Mouse (Mus musculus) intestine, embryonic 16.5 days (tissue): ENCODE measurements at regions not wholly inside any gene's neighbourhood (a gene's known extent, or its start where the extent isn't known, plus 50 kb on each side); places are given as distances from the start of the nearest gene placed in this dataset.
A peak's percentile ranks its signal among the peaks of the same experiment; 100 is the strongest.

Experiments used
- ATAC-seq: fragments of 200-750 bp; cut with Nextera tagmentation; 2 replicates; pipeline ENCODE4 v1.8.0; 2017; ENCODE audit warnings: moderate TSS enrichment, moderate library complexity
- H3K27ac ChIP-seq: fragments of 300-500 bp; sonication (generic); 2 replicates; pipeline ENCODE4 v1.5.1; 2014; ENCODE audit warnings: mild to moderate bottlenecking, low read length
- H3K27me3 ChIP-seq: fragments of 300-500 bp; sonication (generic); replicated peaks from 2 replicates; pipeline ENCODE4 v1.6.1; 2014; ENCODE audit warnings: low read length, control low read depth, mixed read lengths; ENCODE audit not compliant: control insufficient read depth, insufficient read depth
- H3K36me3 ChIP-seq: fragments of 300-500 bp; sonication (generic); 2 replicates; pipeline ENCODE4 v1.6.1; 2014; ENCODE audit warnings: low read length, control low read depth; ENCODE audit not compliant: control insufficient read depth, insufficient read depth
- H3K4me1 ChIP-seq: fragments of 300-500 bp; sonication (generic); 2 replicates; pipeline ENCODE4 v1.6.1; 2014; ENCODE audit warnings: low read length, control low read depth, mixed read lengths; ENCODE audit not compliant: control insufficient read depth, insufficient read depth
- H3K4me2 ChIP-seq: fragments of 300-500 bp; sonication (generic); 2 replicates; pipeline ENCODE4 v1.6.1; 2014; ENCODE audit warnings: low read depth, low read length, control low read depth
- H3K4me3 ChIP-seq: fragments of 300-500 bp; sonication (generic); 2 replicates; pipeline ENCODE4 v1.5.1; 2014; ENCODE audit warnings: mild to moderate bottlenecking, low read length
- H3K9ac ChIP-seq: fragments of 300-500 bp; sonication (generic); 2 replicates; pipeline ENCODE4 v1.6.1; 2014; ENCODE audit warnings: low read depth, low read length
- H3K9me3 ChIP-seq: fragments of 300-500 bp; sonication (generic); 2 replicates; pipeline ENCODE4 v1.6.1; 2016; ENCODE audit warnings: low read length, control low read depth; ENCODE audit not compliant: control insufficient read depth
- WGBS: fragments of 180-500 bp; shearing (Covaris S2); extraction: QIAGEN DNeasy Blood & Tissue Kit; methylation state at CpG from one replicate; pipeline ENCODE4 v1.1.7; 2014; 5-methylcytosine and 5-hydroxymethylcytosine counted together

DNA sequence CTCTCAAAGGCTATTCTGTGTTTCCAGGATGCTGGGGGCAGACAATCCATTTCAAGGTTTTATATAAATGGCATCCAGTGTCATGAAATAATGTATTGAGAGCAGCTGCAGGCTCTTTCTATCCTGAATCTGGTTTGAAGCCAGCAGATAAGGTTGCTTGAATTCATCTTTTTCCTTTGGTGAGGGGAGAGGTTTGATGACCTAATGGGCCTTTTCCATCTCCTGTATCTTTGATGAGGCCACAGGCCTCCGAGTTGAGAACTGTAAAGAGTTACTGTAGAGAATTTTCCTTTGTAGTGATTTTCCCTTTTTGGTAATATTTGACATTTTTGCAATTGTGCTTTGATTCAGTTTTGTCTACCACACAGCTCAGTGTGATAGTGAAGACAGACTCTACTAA, 458.8 kb upstream of the 1700008P02Rik start:
- Histone ChIP-seq H3K4me3 (no peak overlapping the region), H3K4me2 (no peak overlapping the region), H3K9ac (no peak overlapping the region), H3K27ac (no peak overlapping the region), H3K4me1 (no peaks in the 10 kb centered on the region), H3K9me3 (no peaks in the 10 kb centered on the region), H3K27me3 (no peaks in the 10 kb centered on the region), H3K36me3 (no peaks in the 10 kb centered on the region)
- ATAC-seq = no peak
- WGBS = 62% methylated on average over 1 of the region's 1 CpGs

DNA sequence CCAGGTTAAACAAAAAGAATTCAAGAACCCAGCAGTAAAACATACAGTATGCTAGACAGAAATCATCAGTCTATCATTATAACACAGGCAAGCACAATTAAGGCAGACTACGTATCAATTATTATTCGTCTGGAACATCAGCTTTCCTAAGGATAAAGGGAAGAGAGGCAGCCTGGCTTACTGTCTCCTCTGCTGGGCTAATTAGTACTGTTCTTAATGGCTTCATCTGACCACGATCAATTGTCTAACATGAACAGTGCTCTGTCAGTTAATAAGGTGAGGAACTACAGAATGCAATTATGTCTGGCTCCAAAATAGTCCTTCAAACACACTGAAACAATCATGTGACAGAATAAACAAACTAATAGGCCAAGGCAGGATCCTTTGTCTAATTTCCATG, 456.6 kb upstream of the 1700008P02Rik start:
- WGBS = 75% methylated on average over 3 of the region's 3 CpGs
- Histone ChIP-seq H3K36me3 (no peaks in the 10 kb centered on the region), H3K9ac (no peak overlapping the region), H3K4me3 (no peak overlapping the region), H3K4me2 (no peak overlapping the region), H3K27ac (no peak overlapping the region), H3K27me3 (no peaks in the 10 kb centered on the region), H3K9me3 (no peaks in the 10 kb centered on the region), H3K4me1 (no peaks in the 10 kb centered on the region)
- no peak for ATAC-seq

DNA sequence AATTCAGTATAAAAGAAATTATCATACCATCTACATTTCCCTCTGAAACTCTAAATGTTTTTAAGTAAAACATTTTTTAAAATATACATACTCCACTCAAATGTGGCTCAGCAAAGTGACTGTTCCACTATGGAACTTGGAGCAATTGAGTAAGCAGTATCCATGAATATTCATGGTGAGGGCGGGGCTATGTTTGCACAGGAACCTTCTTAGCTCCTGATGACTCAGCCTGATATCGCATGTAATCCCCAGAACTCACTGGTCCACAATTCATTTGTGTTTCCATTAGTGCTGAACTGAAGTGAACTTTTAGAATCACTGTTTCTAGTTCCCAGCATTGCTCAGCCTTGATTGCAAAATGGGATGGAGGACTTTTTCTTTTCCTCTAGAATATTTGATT, 454.2 kb upstream of the 1700008P02Rik start:
- no peaks in the 10 kb centered on the region for H3K36me3 ChIP-seq
- no peaks in the 10 kb centered on the region for H3K9me3 ChIP-seq
- no peak overlapping the region for H3K4me2 ChIP-seq
- 54% methylated on average over 2 of the region's 2 CpGs for whole genome bisulfite sequencing
- no peak for ATAC-seq
- H3K9ac ChIP-seq = no peak overlapping the region
- H3K4me1 ChIP-seq = no peaks in the 10 kb centered on the region
- H3K27me3 ChIP-seq = no peaks in the 10 kb centered on the region
- no peak overlapping the region for H3K4me3 ChIP-seq
- H3K27ac ChIP-seq = no peak overlapping the region

DNA sequence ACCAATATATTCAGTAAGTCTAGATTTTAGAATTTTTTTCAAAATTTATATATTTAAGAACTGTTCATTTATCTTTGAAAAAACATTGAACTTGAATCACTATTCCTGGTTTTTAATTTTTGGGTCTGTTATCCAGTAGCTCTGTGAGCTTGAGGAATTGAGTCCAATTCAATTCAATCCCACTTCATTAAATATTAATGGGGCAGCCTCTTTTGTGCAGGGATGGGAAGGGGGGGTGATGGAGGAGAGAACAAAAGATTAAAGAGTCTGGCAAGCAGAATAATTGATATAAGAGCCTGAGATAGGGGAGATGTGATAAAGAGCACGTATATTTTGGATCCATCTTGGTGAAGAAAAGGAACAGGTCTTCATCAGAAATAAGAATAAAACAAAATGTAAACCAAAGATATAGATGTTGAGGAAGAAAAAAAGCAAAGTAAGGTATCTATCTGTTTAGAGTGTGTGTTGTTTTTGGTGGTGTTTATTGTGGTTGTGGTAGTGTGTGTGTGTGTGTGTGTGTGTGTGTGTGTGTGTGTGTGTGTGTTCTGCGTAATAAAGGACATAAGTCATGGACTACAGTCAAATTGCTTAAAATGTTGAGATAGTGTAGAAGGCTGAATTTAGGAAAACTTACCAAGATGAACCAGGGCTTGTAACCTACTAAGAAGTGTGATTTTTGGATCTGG, 421.3 kb upstream of the 1700008P02Rik start:
- H3K9ac ChIP-seq = no peak overlapping the region
- no peaks in the 10 kb centered on the region for H3K4me1 ChIP-seq
- no peaks in the 10 kb centered on the region for H3K27me3 ChIP-seq
- no peak overlapping the region for H3K4me3 ChIP-seq
- no peaks in the 10 kb centered on the region for H3K9me3 ChIP-seq
- 72% methylated on average over 2 of the region's 2 CpGs for WGBS
- no peak for ATAC-seq
- H3K27ac ChIP-seq = no peak overlapping the region
- no peaks in the 10 kb centered on the region for H3K36me3 ChIP-seq
- H3K4me2 ChIP-seq = no peak overlapping the region

DNA sequence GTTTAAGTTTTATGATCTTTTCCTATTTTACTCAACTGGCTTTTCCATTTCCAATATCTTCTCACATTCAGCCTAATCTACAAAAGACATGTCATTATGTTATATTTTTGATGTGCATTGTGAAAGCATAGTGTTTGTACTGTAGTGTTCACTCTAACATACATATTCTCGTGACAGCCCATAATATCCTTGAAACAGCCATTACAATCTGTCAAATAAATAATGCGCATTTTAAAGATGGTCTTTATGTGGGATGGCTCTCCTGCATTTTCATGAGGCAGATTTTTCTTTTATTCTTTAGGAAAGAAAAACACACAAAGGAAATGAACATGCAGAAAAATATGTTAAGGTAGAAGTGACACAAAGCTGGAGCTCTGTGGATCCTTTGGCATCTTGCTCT, 415.6 kb upstream of the 1700008P02Rik start:
- Histone ChIP-seq H3K4me2 (no peak overlapping the region), H3K9ac (no peak overlapping the region), H3K9me3 (no peaks in the 10 kb centered on the region), H3K36me3 (no peaks in the 10 kb centered on the region), H3K4me3 (no peak overlapping the region), H3K4me1 (no peaks in the 10 kb centered on the region), H3K27me3 (no peaks in the 10 kb centered on the region), H3K27ac (no peak overlapping the region)
- no peak for ATAC-seq
- WGBS = 72% methylated on average over 2 of the region's 2 CpGs

DNA sequence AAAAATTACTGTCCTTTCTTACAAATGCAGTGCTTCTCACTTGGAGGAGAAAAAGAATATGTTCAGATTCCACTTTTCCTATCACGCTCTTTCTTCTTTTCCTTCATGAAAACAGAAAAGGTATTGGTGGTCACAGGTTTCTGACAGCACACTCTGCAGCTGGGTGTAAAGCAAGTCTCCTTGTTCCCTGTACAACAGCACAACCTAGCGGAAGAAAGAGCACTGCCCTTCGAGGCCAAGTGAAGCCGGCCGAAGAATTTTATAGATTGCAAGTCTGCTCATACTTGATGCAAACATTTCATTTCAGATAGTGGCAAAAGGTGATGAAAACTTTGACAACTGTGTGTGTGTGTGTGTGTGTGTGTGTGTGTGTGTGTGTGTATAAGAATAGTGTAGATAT, 407.6 kb upstream of the 1700008P02Rik start:
- Histone ChIP-seq H3K27ac (no peak overlapping the region), H3K4me3 (no peak overlapping the region), H3K4me1 (no peaks in the 10 kb centered on the region), H3K9me3 (no peaks in the 10 kb centered on the region), H3K36me3 (no peaks in the 10 kb centered on the region), H3K27me3 (no peaks in the 10 kb centered on the region), H3K9ac (no peak overlapping the region), H3K4me2 (no peak overlapping the region)
- peak; percentile 67; the same call in 1 of the 2 replicates for ATAC-seq
- WGBS = 18% methylated on average over 5 of the region's 5 CpGs

DNA sequence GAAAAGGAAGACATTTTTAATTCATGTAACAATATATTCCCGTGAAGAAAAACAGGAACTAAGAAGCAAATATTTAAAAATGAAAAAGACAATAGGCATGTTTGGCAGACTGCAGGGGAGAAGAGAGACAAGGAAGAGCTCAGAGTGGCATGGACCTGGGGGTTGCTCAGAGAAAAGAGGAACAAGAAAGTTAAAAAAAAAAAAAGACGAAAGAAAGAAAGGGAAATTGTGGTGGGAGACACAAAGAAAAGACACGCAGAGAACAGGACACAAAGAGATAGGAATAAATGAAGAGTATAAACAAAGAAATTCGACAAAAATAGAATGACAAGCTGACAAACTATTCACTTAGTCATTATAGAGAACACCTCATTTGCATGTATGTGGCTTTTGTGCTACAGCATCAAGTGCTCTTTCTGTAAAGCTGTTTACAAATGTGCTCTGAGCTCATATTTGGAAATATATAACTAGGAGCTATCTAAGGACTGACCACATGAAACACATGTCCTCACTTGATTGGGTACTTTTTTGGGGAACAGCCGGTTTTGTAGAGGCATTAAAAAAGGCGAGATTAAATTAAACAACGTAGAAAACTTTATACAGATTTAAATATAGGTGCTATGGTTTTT, 394.2 kb upstream of the 1700008P02Rik start:
- Histone ChIP-seq H3K9me3 (no peaks in the 10 kb centered on the region), H3K36me3 (no peaks in the 10 kb centered on the region), H3K27ac (no peak overlapping the region), H3K27me3 (no peaks in the 10 kb centered on the region), H3K9ac (no peak overlapping the region), H3K4me1 (no peaks in the 10 kb centered on the region), H3K4me3 (no peak overlapping the region), H3K4me2 (no peak overlapping the region)
- no peak for ATAC-seq
- WGBS = 56% methylated on average over 7 of the region's 7 CpGs

DNA sequence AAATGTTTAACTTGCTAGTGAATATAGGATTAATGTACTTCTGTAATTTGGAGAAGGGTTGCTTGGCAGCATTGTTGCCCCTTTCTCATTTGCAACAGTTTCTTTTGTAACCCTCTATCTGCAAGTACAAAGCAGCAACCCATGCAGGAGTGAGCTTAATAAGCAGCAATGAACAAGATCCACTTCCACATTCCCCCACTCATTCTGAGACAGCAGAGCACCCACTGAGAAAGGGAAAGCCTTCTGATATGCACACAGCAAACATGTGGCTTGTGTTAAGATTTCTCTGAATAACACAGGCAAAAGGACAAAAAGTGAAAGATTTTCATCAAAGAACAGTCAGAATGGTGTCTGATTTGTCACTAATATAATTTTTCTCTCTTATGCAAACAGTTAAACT, 393.3 kb upstream of the 1700008P02Rik start:
- no peaks in the 10 kb centered on the region for H3K36me3 ChIP-seq
- H3K9me3 ChIP-seq = no peaks in the 10 kb centered on the region
- no peak for ATAC-seq

DNA sequence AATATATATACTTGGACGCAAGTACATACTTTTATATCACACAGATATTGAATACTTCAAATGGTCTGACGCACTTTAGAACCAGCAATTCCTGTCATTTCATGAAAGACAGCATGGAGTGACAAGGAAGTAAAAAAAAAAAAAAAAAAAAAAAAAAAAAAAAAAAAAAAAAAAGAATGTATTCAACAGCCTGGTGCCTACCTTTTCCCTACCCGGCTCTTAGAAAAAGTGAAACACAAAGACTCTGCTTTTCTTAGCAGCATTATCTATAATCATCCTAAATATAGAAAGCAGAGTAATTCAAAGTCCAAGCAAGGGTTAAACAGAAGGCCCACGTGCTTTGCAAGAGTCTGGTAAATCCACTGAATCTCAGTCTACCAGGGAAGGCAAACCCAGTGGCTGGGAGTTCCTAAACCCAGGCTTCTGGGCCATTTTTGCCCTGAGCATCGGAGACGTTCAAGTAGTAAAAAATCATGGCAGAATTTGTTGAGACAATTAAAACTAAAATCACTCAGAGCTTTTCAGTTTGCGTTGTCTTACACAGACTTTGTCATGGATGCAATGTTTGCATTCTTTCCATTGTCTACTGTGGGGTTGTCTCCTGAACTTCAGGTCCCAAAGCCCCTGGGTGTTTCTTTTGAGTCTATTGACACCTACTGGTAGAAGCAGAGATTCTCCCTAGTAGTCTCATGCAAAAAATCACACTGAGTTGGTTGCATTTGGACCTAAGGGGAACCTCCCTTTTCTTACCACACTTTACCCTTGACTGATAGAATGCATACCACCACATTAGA, 390.2 kb upstream of the 1700008P02Rik start:
- no peak for ATAC-seq
- Histone ChIP-seq H3K36me3 (no peaks in the 10 kb centered on the region), H3K4me1 (no peaks in the 10 kb centered on the region), H3K27ac (no peak overlapping the region), H3K9me3 (no peaks in the 10 kb centered on the region), H3K27me3 (no peaks in the 10 kb centered on the region), H3K4me3 (no peak overlapping the region), H3K4me2 (no peak overlapping the region), H3K9ac (no peak overlapping the region)
- 56% methylated on average over 7 of the region's 7 CpGs for WGBS

More for the DNA sequence above, 393.3 kb upstream of the 1700008P02Rik start:
- Histone ChIP-seq H3K4me1 (no peaks in the 10 kb centered on the region), H3K4me2 (no peak overlapping the region), H3K4me3 (no peak overlapping the region), H3K9ac (no peak overlapping the region), H3K27ac (no peak overlapping the region), H3K27me3 (no peaks in the 10 kb centered on the region)
